Mouse (Mus musculus): ENCODE data around the gene Rybp.

- TF ChIP-seq EP300 (IDR thresholded peaks at IDR 0.05; ENCODE audit: insufficient read depth, low read depth, low read length), result no peak
- no peak for TF ChIP-seq CTCF (IDR thresholded peaks at IDR 0.05)
Measured at GRCm38 (mm10) chr6:100297536-100297935, 10.3 kb upstream of the Rybp start.
